Mouse (Mus musculus) monocyte, adult 59 days (primary cell): ENCODE data around the gene Mau2. TPM values are rescaled to one million over a fixed set of nuclear protein-coding genes. Genes with fewer than 3 reads are reported as not detected.

Source experiments
- total RNA-seq, 2 experiments: library from RNA; stranded (reverse); gene quantifications; one replicate each; pipeline ENCODE4 v1.2.4; 2023

The Mau2 gene
- total RNA-seq: 10 to 100 TPM; 90.3 to 90.9 TPM

GRCm38 (mm10) chr8:70042583-70043455, at the start of gene Mau2, which contains the start of gene Sugp1:
Gene Mau2 (minus strand): TSS chr8:70042734.
Gene Sugp1 (plus strand): TSS chr8:70042813.

GRCm38 (mm10) chr8:70083285-70083684, 40.8 kb upstream of the Mau2 start, which contains the start of gene Hapln4:
Gene Hapln4 (plus strand): TSS chr8:70083457.

GRCm38 (mm10) chr8:70072441-70073069, 30.0 kb upstream of the Mau2 start, which contains the start of gene Tm6sf2:
Gene Tm6sf2 (plus strand): TSS chr8:70072924.

GRCm38 (mm10) chr8:69995776-69996588, 46.6 kb downstream of the Mau2 start, which contains the start of gene Gatad2a:
Gene Gatad2a (minus strand): TSS chr8:69996384.

Other genes with a start within 250 kb of the Mau2 start
- 100 to 1,000 TPM; 259 to 264 TPM for gene Gmip, start 234.1 kb downstream of the Mau2 start, total RNA-seq
- gene Lpar2, start 220.3 kb downstream of the Mau2 start, total RNA-seq: 1 to 10 TPM; 1.5 to 1.8 TPM
- not detected for gene Pbx4, start 210.2 kb downstream of the Mau2 start, total RNA-seq
- gene Cilp2, start 155.0 kb downstream of the Mau2 start, total RNA-seq: not detected
- gene Tssk6, start 140.6 kb downstream of the Mau2 start, total RNA-seq: 1 to 10 TPM; 1.1 to 3.2 TPM
- 10 to 100 TPM; 52.0 to 58.5 TPM for gene Ndufa13, start 140.2 kb downstream of the Mau2 start, total RNA-seq
- 1 to 10 TPM in 1 of 2 experiments, not detected in 1; 1.7 TPM for gene Yjefn3, start 140.0 kb downstream of the Mau2 start, total RNA-seq
- 10 to 100 TPM; 71.9 to 72.4 TPM for gene Gatad2a, start 46.4 kb downstream of the Mau2 start, total RNA-seq
- gene Sugp1, start 79 bp upstream of the Mau2 start, total RNA-seq: 10 to 100 TPM; 31.1 to 32.2 TPM
- gene Tm6sf2, start 30.2 kb upstream of the Mau2 start, total RNA-seq: not detected
- gene Hapln4, start 40.7 kb upstream of the Mau2 start, total RNA-seq: not detected
- not detected for gene Ncan, start 78.1 kb upstream of the Mau2 start, total RNA-seq
- 10 to 100 TPM; 23.5 to 26.6 TPM for gene Nr2c2ap, start 88.6 kb upstream of the Mau2 start, total RNA-seq
- 10 to 100 TPM; 16.6 to 16.8 TPM for gene Rfxank, start 96.4 kb upstream of the Mau2 start, total RNA-seq
- 10 to 100 TPM; 40.9 to 43.7 TPM for gene Borcs8, start 96.8 kb upstream of the Mau2 start, total RNA-seq
- gene Mef2b, start 97.0 kb upstream of the Mau2 start, total RNA-seq: 1 to 10 TPM in 1 of 2 experiments, under 1 TPM in 1; 0.37 to 1.6 TPM
- gene Tmem161a, start 129.6 kb upstream of the Mau2 start, total RNA-seq: 10 to 100 TPM; 30.3 to 40.8 TPM
- 1 to 10 TPM; 3.1 to 3.6 TPM for gene Slc25a42, start 169.6 kb upstream of the Mau2 start, total RNA-seq
- 10 to 100 TPM; 32.9 to 34.4 TPM for gene Sugp2, start 191.5 kb upstream of the Mau2 start, total RNA-seq
- gene Armc6, start 191.7 kb upstream of the Mau2 start, total RNA-seq: 1 to 10 TPM; 3.6 to 8.7 TPM
- 10 to 100 TPM; 11.2 to 12.6 TPM for gene Homer3, start 240.1 kb upstream of the Mau2 start, total RNA-seq